Mouse (Mus musculus) bone marrow, adult 2 months (tissue): Measurements from ENCODE around the gene Mylk.

Experiments
- CTCF ChIP-seq: fragments of 200-500 bp; IDR thresholded peaks from 2 replicates; pipeline ENCODE4 v1.5.1; 2011; ENCODE audit warnings: low read length, control low read depth; ENCODE audit not compliant: control insufficient read depth, insufficient read depth
- POLR2A ChIP-seq: fragments of 200-500 bp; IDR thresholded peaks from 2 replicates; pipeline ENCODE4 v1.6.1; 2011; ENCODE audit warnings: low read depth, mild to moderate bottlenecking, control low read depth, low read length, borderline replicate concordance; ENCODE audit not compliant: control insufficient read depth

GRCm38 (mm10) chr16:35040154-35040553 is 295.1 kb downstream of the Mylk start:
- TF ChIP-seq CTCF: no peak
- TF ChIP-seq POLR2A: no peak
